ENCODE assay signal across 8 mouse cellular contexts in genomic region chr2:13398955-13399354, GRCm38 (mm10).
DNase-seq lines count a peak whose midpoint lies in the region; ATAC-seq lines count a peak whose summit lies in the region.

No protein-coding gene starts in this region.

- DNase-seq in urinary bladder, postnatal 14 days (ENCODE audit: low spot score), result peak; percentile 18
- DNase-seq in urinary bladder, postnatal 36 days (ENCODE audit: low spot score in 2 of 2), result no peak
- peak; percentile 35 for DNase-seq in embryo, embryonic 9.5 days (ENCODE audit: extremely low spot score)
- DNase-seq in retina, embryonic 14.5 days (ENCODE audit: low spot score), result peak; percentile 51
- DNase-seq in urinary bladder, adult 2 months (ENCODE audit: low spot score), result no peak
- no peak for DNase-seq in B cell, adult 2 months

- H3K9ac ChIP-seq in heart, embryonic 15.5 days, result no peak overlapping the region
- H3K9ac ChIP-seq in lung, embryonic 15.5 days, result no peak overlapping the region

- H3K4me2 ChIP-seq in heart, embryonic 15.5 days, result no peak overlapping the region
- no peak overlapping the region for H3K4me2 ChIP-seq in lung, embryonic 15.5 days

- H3K27me3 ChIP-seq in heart, embryonic 15.5 days, result no peaks in the 10 kb centered on the region
- no peaks in the 10 kb centered on the region for H3K27me3 ChIP-seq in lung, embryonic 15.5 days

- WGBS in heart, embryonic 15.5 days, result 6% methylated on average over 2 of the region's 2 CpGs
- WGBS in lung, embryonic 15.5 days, result 0% methylated on average over 2 of the region's 2 CpGs

- no peaks in the 10 kb centered on the region for H3K9me3 ChIP-seq in heart, embryonic 15.5 days (replicated peaks)
- no peaks in the 10 kb centered on the region for H3K9me3 ChIP-seq in lung, embryonic 15.5 days

- peak; percentile 67 for ATAC-seq in heart, embryonic 15.5 days (replicated peaks; ENCODE audit: insufficient number of reproducible peaks, insufficient read depth, low FRiP score, low read depth)
- ATAC-seq in lung, embryonic 15.5 days (ENCODE audit: borderline replicate concordance, extremely low read depth, low FRiP score, low TSS enrichment), result peak; percentile 61

- H3K4me1 ChIP-seq in heart, embryonic 15.5 days (replicated peaks), result peaks cover 18% of the 10 kb centered on the region
- peaks cover 30% of the 10 kb centered on the region for H3K4me1 ChIP-seq in lung, embryonic 15.5 days

- H3K36me3 ChIP-seq in heart, embryonic 15.5 days, result no peaks in the 10 kb centered on the region
- no peaks in the 10 kb centered on the region for H3K36me3 ChIP-seq in lung, embryonic 15.5 days

- peak overlapping the region; percentile 72 for H3K27ac ChIP-seq in heart, embryonic 15.5 days
- peak overlapping the region; percentile 74 for H3K27ac ChIP-seq in lung, embryonic 15.5 days

- H3K4me3 ChIP-seq in heart, embryonic 15.5 days, result no peak overlapping the region
- H3K4me3 ChIP-seq in lung, embryonic 15.5 days, result no peak overlapping the region

Comparison
In these comparisons a context has a peak if more than half of its experiments do, and no peak if none do; other contexts are left out.
1. DNase-seq: peak in urinary bladder, postnatal 14 days (single experiment), embryo, embryonic 9.5 days (single experiment) and retina, embryonic 14.5 days (single experiment); none in urinary bladder, postnatal 36 days (0 of 2), urinary bladder, adult 2 months (single experiment) and B cell, adult 2 months (0 of 2).